Mouse (Mus musculus): Measurements from ENCODE around the gene Grm1.
A peak's percentile ranks its signal among the peaks of the same experiment; 100 is the strongest.

Gene Grm1

DNA sequence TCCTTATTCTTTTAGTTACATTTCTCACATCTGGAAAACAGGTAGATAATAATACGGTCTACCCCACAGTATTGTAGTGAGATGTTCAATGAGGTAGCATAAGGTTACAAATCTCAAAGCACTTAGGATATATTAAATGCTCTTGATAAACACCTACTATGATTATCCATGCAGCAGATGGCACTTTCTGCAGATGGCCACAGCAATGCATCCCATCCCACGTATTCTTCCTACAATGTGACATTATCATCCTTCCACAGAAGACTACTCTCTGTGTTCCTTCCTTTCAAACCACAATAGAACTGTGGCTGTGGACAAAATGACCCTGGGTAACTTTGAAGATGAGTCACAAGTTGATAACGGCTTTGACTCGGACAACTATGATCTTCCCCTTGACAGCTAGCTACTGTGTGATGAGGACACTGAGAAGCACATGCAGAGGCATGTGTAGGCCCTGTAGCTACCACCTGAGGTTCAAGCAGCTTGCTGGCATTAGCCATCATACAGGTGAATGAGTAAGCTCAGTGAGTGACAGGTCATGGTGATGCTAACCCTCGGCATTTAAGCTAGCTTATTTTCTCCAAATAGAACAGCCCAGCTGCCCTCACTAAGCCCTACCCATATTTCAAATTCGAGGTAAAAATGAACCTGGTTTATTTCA is 117.5 kb downstream of the Grm1 start:
- DNase-seq, result no peak

DNA sequence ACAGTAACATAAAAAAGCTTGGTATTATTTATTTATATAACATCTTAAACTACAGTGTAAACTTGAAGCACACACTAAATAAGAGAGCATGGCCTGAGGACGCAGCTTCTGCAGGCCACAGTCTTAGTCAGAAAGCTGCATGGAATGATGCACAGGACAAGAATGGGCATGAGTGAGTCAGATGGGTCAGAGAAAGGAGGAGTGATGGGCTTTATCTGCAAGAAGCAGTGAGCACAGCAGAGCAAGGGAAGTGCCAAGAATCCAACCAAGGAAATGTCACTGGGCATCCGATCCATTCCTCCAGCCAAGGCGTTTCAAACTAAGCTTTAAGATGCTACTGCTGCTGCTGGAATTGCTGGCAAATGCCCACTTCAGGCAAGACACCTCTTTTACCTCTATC is 131.6 kb downstream of the Grm1 start:
- DNase-seq, result no peak

DNA sequence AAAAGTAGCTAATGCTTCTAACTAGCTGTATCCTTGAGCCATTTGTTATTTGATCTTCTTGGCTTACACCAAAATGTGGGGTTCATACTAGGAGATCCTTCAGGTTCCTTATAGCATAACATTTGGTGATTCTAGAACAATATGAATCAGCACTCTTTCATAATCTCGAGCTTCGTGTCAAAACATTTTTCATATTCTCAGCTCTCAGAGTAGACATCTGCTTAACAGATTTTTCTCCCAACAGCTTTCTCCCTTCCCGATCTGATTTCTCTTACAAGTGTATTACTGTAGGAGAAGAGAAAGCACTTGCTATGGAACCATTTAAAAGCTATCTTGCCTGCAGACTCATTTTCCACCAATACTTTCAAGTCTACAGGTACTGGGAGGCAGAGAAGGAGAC is 133.0 kb downstream of the Grm1 start:
- no peak for DNase-seq

DNA sequence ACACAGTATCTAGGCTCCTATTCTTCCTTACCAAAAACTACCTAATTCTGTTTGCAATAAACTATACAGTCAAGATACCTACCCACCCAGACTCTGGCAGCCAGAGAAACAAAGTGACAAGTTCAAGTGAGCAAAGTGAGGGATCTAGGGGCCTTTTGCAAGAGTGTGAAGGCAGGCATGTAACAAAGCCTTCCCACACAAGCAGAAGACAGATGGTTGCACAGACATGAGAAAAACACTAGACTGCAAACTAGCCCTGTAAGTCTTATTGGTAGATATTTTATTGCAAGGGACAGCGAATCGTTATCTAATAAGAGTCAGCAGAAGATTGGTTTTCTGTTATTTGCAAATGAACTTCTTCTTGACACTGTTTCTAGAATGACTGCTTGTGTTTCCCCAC is 134.6 kb downstream of the Grm1 start:
- DNase-seq, result no peak

DNA sequence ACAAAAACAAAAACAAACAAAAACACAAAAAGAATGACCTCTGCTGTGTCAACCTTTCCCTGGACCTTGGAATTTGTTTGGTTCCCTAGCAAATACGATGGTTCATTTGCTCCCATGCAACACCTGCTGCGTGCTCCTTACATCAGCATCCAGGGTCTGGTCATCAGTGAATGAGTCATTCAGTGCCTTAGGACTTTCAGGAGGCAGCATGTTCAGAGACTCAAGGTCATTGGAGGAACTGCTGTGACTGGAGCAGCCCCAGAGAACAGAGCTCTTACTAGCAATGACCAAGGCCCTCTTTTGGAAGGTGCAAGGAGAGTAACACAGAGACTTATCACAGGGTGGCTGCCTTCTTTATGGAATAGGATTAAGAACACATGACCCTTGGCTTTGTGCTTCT is 138.2 kb downstream of the Grm1 start:
- DNase-seq, result no peak

DNA sequence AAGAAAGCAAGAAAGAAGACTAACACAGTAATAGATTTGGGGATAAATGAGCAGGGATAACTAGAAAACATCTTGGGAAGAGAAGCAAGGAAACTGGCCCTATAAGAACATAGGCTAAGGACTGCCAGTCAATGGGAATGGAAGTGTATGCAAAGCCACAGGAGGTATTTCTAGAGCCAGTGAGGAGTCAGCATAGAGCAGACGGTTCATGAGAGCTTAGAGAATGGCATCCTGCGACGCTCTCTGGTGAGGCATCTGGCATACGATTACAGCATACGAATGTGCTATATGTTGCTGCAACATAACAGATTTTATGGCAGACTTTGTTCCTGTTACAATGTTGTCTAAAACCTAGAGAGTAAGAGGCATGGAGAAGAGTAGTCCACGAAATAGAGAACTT is 139.9 kb downstream of the Grm1 start:
- DNase-seq, result no peak

DNA sequence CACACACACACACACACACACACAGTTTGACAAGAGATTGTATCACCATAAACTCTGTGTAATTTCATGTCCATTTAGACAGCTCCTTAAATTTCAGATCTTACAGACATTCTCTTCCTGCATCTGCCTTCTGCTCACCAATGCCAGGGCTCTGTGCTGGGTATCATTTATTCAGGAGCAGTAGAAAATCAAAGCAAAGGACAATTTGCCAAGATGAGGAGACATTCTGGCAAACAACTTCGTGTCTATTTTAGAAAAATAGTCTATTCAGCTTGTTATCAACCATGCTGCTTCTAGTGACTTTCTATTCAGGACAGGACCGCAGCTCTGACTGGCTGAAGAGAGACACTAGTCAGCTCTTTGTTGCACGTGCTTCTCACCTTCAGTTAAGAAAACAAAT is 146.3 kb downstream of the Grm1 start:
- no peak for DNase-seq

DNA sequence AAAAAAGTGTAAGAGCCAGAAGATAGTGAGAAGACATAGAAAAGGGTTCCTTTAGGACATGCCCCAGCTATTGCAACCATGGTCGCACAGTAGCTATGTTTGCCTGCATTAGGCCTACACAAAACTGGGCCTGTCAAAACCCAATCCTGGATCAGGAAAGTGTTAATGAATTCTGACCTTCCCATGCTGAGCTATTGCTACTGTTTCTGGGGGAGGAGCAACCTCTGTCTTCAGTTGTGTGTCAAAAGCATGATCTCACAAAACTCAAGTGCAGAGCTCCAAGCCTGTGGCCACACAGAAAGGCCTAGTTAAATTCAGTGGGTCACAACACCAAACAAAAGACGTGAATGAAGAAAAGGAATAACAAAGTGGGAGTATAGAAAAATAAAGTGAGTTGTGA is 152.5 kb downstream of the Grm1 start:
- DNase-seq, result no peak

DNA sequence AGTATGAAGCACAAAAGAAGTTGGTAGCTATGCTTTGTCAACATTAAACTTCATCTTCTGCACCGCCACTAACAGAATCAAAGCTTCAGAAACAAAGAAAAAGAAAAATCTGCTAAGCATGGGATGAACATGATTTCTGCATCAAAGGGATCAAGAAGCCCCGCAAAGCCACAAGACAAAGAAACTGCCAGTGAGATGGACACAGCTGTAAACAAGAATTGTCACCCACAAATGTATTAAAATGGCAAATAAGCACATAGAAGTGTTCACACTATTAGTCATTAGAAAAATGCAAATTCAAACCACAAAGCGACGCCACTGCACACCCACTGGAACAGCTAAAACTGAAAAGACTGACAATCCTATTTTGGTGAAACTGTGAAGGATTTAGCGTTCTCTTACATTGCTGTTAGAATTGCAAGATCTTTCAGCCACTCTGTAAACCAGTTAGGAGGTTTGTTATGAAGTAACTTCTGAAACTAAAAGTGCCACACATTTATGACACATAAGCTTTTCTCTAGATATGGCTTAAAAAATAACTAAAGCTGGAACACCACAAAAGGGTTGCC is 153.3 kb downstream of the Grm1 start:
- no peak for DNase-seq

DNA sequence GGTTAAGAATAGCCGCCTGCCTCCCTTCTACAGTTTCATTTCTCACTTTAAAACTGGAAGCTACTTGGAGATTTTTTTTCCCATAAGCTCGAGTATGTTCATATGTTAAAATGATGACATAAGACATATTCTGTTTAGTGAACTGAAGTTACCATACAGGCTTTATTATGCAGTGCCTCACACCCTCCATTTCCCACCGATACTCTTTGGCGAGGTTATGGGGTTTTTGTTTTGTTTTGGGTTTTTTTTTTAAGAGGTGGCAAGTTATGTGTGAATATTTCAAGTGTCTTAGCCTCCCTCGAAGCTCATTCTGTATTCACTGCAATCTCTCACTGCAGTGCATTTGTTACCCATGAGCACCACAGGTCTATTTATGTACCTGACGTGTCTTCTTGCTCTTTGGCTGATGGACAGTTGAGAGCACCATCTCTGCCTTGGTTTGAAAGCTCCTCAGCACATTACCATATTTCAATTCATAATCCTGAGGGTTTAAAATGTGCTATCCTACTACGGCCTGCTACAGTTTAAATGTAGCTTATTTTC is 164.2 kb downstream of the Grm1 start:
- DNase-seq, result no peak

DNA sequence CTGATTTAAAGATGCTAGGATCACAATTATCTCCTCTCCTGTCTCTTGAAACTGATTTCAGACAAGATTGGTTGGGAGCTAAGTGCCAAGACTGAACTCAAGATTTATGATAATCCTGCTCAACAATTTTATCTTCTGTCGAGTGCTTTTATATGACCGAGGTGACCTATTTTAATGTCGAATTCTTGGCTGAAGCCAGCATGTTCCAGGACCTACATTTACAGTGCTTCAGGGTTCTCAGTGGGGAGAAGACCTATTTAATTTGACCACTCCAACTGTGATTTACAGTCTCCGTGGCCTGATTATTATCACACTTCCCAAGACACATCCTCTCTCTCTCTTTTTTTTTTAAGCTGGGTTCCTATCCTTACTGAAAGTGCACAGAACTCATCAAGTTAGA is 168.5 kb downstream of the Grm1 start:
- DNase-seq, result no peak

DNA sequence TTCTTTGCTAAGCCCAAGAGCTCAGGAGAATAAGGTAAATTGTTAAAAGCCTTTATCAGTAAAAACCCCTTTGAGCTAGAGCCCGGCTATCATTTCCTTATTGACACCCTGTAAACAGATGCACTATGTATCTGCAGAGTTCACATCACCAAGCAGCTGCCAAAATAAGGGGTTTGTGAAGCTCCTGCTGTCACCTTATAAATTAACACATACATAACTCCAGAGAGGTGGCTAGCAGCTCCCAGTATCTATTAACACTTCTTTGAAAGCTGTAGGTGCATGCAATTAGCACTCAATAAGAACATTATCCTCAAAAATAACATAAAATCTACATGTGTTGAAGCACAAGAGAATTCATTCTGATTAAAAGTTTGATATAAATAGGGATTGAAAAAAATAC is 191.9 kb downstream of the Grm1 start:
- no peak for DNase-seq

DNA sequence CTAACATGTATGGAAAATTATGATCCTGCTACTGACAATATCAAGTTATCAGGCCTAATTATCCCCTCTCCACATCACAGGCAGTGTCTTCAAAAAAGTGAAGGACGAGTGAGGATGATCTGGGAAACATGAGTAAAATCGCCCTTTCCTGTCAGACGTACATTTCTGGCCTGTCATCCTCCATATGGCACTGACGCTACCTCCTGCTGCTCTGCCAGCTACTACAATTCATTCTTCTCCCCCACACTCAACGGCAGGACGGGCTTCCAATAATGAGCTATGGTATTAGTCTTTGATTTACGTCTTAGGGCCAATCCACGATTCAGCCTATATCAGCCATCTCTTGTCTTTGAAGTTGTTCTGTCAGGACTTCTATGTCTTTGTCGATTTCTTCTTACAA is 193.6 kb downstream of the Grm1 start:
- DNase-seq, result no peak

DNA sequence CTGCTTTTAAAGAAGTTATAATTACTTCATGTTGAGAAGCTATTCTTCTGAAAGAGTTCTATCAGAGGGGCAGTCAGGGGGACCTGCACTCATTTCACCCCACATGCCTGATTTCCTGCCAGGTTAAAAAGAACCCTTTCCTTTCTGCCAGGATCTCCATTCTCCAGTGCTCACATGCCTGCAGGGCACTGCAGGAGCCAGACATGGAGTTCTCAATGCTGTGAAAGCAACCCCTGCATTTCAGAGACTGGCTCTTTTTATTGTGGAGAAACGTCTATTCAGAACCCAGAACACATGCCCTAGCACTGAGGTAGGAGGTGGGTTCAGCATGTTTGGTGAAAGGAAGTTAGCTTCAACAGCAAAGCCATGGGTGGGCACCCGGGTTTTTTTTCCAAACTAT is 197.2 kb downstream of the Grm1 start:
- DNase-seq, result no peak

DNA sequence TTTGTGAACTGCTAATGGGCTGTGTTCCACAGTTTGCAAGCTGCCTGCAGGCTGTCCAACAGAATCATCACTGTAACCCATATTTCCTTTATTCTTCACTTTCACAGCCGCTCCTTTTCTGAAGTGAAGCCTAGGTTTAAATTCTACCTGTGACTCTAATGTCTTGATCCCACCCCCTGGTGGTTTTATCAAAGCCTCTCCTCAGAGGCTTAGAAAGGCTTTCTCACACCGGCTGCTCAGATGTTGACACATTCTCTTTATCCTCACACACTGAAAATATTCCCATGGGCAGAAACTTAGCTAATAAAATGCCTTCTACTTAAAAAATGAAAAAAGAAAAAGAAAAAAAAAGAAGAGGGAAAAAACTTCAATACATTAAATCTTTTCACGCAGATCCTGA is 210.0 kb downstream of the Grm1 start:
- no peak for DNase-seq

DNA sequence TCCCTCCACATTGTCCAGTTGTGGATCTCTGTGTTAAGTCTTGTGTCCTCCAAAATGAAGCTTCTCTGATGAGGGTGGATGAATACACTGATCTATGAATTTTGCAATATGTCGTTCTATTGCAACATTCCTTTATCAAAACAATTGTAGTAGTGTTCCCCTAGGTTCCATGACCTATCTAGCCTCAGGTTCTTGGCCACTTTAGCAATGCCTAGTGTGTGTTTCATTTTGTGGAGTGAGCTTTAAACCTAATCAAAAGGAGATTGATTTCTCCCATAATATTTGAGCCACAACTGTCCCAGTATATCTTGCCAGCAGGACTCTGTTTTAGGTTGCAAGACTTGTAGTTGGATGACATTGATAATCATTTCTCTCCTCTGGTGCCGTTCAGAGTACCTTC is 211.9 kb downstream of the Grm1 start:
- DNase-seq, result no peak

DNA sequence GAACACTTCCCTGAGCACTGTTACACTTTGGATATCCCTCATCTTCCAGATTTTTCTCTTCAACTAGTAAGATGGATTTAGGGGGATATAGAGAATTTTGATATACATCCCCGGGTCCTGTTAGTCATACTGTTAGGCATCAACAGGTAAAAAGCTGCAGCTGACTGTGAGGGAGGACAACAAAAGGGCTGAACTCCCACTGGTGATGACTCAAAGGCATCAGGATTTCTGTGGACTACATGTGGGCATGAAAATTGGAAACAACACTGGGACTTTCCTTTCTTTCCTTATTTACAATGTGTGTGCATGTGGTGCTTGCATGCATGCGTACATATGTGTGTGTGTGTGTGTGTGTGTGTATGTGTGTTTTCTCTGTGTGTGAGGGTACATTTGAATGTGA is 215.9 kb downstream of the Grm1 start:
- no peak for DNase-seq

DNA sequence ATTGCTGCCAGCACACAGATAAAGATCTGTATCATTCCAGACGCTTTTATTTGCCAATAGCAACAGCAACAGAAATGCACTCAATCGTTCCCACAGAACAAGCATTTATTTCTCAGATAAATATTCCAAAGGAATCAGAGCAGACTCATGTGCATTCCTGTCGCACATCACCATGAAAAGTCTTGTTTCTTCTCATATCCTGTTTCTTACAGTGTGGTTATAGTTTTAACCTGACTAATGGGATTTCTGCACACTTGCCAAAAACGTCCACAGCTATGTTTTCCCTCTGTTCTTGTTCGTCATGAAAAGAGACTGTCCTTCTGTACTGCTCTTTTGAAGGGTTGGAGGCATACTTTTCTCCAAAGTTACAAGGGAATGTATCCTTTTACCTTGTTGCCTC is 217.4 kb downstream of the Grm1 start:
- DNase-seq, result no peak

DNA sequence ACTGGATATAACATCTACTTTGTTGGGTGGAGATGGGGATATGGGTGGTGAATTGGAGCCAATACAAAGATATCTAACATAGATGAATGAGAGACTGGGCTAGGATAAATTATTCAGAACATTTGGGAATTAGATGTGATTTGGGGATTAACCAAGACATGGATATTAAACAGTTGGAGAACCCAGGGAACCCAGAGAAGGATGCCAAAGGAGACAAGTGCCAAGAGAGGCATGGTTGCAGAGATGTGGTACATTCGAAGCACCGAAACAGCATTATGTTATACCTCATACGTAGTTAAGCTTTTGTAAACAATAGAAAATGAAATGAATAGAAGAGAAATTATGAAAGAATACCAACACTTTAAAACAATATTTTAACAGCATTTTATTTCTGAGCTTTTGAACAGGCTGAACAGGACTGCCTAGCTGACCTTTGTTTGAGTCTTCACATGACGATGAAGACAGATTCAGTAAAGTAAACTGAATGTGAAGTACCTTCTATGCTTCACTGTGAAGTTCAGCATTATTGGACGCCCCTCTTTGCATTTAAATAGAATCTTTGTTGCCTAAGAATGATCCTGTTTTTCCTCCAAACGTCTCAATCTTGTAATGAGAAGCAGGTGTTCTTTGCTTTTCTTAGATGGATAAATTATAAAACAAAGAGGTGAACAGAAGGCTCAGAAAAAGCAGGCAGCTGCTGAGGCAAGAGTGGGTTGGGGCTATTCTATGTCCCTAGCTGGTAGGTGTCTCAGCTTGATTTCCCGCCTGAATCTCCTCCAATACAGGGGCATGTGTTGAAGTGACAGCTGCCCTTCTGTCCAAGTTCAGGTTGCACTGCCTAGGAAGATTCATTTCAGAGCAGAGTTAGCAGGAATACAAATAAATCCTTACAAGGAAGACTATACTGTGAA is 234.5 kb downstream of the Grm1 start:
- no peak for DNase-seq

DNA sequence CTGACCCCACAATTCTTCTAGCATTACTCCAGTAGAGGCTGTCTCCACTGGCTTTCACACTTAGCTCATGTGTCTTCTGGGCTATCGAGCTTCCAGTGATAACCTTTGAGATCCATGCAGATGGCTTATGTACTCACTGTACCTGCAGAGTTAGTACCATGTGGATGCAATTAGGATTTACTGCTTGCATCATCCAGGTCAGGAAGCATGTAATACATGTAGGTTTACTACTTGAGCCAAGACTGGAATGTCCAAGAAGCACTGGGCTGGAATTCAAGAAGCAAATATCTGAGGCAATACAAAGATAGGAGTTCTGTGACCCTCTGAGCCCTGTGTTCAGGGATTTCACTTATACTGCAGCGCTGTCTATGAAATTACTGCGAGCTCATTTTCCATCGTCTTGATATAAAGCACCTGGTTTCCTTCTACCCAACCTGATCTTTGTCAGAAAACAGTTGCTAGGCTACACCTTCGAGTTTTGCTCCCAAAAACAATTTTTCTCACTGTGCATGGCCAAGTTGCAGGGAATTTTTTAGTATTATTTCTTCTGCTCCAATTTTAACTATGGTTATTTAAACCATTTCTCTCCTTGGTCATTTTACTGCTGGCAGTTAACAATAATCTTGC is 237.0 kb downstream of the Grm1 start:
- no peak for DNase-seq

DNA sequence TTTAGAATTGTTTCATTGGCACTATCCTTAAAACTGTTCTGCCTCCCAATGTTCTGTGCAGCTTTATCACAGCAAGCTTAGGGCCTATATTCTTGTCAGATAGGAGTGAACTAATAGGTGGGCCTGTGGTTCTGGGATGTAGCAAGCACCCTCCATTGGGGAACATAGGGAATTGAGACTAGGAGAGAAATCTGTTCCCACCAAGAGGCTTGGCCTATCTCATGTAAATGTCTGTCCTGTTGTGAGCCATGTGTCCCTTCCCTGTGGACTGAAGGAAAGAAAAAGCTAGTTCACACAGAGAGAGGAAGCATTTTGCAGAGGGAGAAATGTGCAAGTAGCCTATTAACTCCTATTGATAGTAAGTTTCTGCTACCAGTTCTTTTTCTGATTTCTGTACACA is 246.8 kb downstream of the Grm1 start:
- DNase-seq, result no peak

DNA sequence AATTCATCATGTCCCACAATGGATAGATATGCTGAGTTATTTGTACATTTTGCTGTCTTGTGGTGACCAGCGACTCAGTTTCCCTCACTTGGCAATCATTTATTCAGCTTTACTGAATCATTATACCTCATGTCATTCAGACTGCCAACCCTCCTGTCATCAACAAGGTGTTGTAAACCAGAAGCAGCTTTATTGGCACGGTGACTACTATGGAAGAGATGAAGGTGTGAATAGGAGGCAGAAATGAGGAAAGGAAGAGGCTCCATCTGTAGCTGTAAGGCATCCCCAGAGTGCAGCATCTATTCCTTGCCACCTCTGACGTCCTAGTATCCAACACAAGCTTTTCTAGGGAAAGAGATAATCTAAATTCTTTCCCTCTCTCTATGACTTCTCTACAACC is 247.3 kb downstream of the Grm1 start:
- DNase-seq, result no peak

DNA sequence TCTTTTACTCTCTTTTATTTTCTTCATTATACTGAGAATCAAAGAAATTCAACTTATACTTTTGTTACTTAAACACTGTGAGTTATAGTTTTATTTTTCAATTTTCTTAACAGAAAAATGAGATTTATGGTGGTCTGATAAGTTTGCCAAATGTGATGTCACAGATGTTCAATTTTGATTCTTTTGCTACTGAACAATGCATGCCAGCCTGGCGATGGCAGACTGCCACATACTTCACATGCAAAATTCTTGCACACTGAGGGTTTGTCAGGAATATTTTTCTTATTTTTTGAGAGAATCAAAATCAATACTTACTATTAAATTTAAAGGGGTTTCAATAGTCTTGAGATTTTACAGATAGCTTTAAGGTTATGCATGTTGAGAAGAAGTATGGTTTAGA is 251.0 kb downstream of the Grm1 start:
- DNase-seq, result peak; percentile 13

DNA sequence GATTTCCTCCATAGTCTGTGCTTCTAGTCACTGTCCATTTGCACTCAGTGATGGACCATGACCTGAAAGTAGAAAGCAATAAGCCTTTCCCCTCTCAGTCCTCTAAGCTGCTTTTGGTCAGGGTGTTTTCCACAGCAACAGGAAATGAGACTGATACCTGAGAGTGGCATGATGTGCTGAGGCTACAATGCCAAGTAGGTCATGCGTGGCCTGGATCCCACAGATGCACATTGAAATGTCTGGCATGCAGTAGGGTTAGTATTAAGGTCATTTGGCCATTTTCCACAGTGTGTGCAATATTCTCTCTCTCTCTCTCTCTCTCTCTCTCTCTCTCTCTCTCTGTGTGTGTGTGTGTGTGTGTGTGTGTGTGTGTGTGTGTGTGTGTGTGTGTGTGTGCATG is 254.8 kb downstream of the Grm1 start:
- no peak for DNase-seq

All from right cerebral cortex, postnatal 4 days (tissue).